Mouse (Mus musculus) c-Kit-positive CD71-positive TER-119-positive erythroid progenitor cells, embryonic 14.5 days (primary cell): ENCODE data around the gene Herc4.

Experiments used
- DNase-seq: peaks from one replicate; pipeline ENCODE4 v3.0.0-alpha.2; 2013; ENCODE audit warnings: low spot score

Gene Herc4

GRCm38 (mm10) chr10:63352111-63352510 is 108.5 kb downstream of the Herc4 start:
- DNase-seq = no peak

- DNase-seq = no peak
These were observed 116.9 kb downstream of the Herc4 start for GRCm38 (mm10) chr10:63360502-63360901.

- DNase-seq = no peak
These were observed 122.4 kb downstream of the Herc4 start for GRCm38 (mm10) chr10:63365918-63366455.

GRCm38 (mm10) chr10:63367386-63367785 is 123.8 kb downstream of the Herc4 start:
- DNase-seq = no peak
